Mouse (Mus musculus) lung, postnatal 0 days (tissue): ENCODE data around the gene Atp2b2. TPM values are rescaled to one million over a fixed set of nuclear protein-coding genes. Genes with fewer than 3 reads are reported as not detected.

Experiments
- ATAC-seq: fragments of 200-750 bp; cut with Nextera tagmentation; 2 replicates; pipeline ENCODE4 v1.8.0; 2017; ENCODE audit warnings: moderate library complexity
- DNase-seq: peaks from one replicate; pipeline ENCODE4 v3.0.0-alpha.2; 2016; ENCODE audit warnings: low spot score
- H3K27ac ChIP-seq: fragments of 300-500 bp; sonication (generic); 2 replicates; pipeline ENCODE4 v1.5.1; 2014; ENCODE audit warnings: antibody characterized with exemption, mild to moderate bottlenecking, low read length, mixed read lengths
- H3K27me3 ChIP-seq: fragments of 300-500 bp; sonication (generic); replicated peaks from 2 replicates; pipeline ENCODE4 v1.6.1; 2014; ENCODE audit warnings: low read length, mixed read lengths; ENCODE audit not compliant: insufficient read depth
- H3K36me3 ChIP-seq: fragments of 300-500 bp; sonication (generic); 2 replicates; pipeline ENCODE4 v1.6.1; 2014; ENCODE audit warnings: low read length, mixed read lengths; ENCODE audit not compliant: insufficient read depth
- H3K4me1 ChIP-seq: fragments of 300-500 bp; sonication (generic); 2 replicates; pipeline ENCODE4 v1.6.1; 2014; ENCODE audit warnings: antibody characterized with exemption, low read depth, low read length, mixed read lengths; ENCODE audit not compliant: insufficient read depth
- H3K4me2 ChIP-seq: fragments of 300-500 bp; sonication (generic); replicated peaks from 2 replicates; pipeline ENCODE4 v1.6.1; 2014; ENCODE audit warnings: low read depth, mild to moderate bottlenecking, low read length, moderate library complexity, mixed read lengths
- H3K4me3 ChIP-seq: fragments of 300-500 bp; sonication (generic); 2 replicates; pipeline ENCODE4 v1.5.1; 2014; ENCODE audit warnings: low read depth, low read length
- H3K9ac ChIP-seq: fragments of 300-500 bp; sonication (generic); replicated peaks from 2 replicates; pipeline ENCODE4 v1.6.1; 2014; ENCODE audit warnings: low read depth, mild to moderate bottlenecking
- H3K9me3 ChIP-seq: fragments of 300-500 bp; sonication (generic); 2 replicates; pipeline ENCODE4 v1.6.1; 2016; ENCODE audit warnings: low read length, mixed read lengths
- CTCF ChIP-seq: IDR thresholded peaks from 2 replicates; pipeline ENCODE4 v1.5.1; 2016; ENCODE audit warnings: antibody characterized with exemption, mild to moderate bottlenecking
- EP300 ChIP-seq: IDR thresholded peaks from 2 replicates; pipeline ENCODE4 v1.6.1; 2016; ENCODE audit warnings: antibody characterized with exemption, mild to moderate bottlenecking, control low read depth
- WGBS: fragments of 180-500 bp; shearing (Covaris S2); extraction: QIAGEN DNeasy Blood & Tissue Kit; methylation state at CpG from one replicate; pipeline ENCODE4 v1.1.7; 2014; 5-methylcytosine and 5-hydroxymethylcytosine counted together
- polyA plus RNA-seq: library from polyadenylated mRNA; unstranded; fragments of >200 nt; fragmentation: Nextera tagmentation; extraction: Ambion mirVana; gene quantifications from 2 replicates; pipeline ENCODE4 v1.2.1, GENCODE M21; 2015

The Atp2b2 gene
- polyA plus RNA-seq, 1 experiment from 2014 or later, result 0.63 TPM

GRCm38 (mm10) chr6:114055311-114055710 is 12.9 kb upstream of the Atp2b2 start:
- Histone ChIP-seq H3K9me3 (no peaks in the 10 kb centered on the region), H3K27me3 (no peaks in the 10 kb centered on the region), H3K36me3 (no peaks in the 10 kb centered on the region), H3K9ac (no peak overlapping the region), H3K4me1 (no peaks in the 10 kb centered on the region), H3K27ac (no peak overlapping the region), H3K4me3 (no peak overlapping the region), H3K4me2 (no peak overlapping the region)
- 75% methylated on average over 7 of the region's 7 CpGs for WGBS
- no peak for DNase-seq
- ATAC-seq, result no peak
- TF ChIP-seq EP300 (no peak), CTCF (no peak)

- 71% methylated on average over 8 of the region's 8 CpGs for WGBS
- no peak for TF ChIP-seq EP300
- no peak for TF ChIP-seq CTCF
- DNase-seq, result no peak
- no peaks in the 10 kb centered on the region for H3K4me1 ChIP-seq
- no peaks in the 10 kb centered on the region for H3K36me3 ChIP-seq
- no peak for ATAC-seq
- no peak overlapping the region for H3K4me3 ChIP-seq
- H3K4me2 ChIP-seq, result no peak overlapping the region
- H3K9me3 ChIP-seq, result no peaks in the 10 kb centered on the region
- no peak overlapping the region for H3K9ac ChIP-seq
- peaks cover 24% of the 10 kb centered on the region for H3K27me3 ChIP-seq
- H3K27ac ChIP-seq, result no peak overlapping the region
Observed at GRCm38 (mm10) chr6:114044962-114045361, 2.5 kb upstream of the Atp2b2 start.

DNA sequence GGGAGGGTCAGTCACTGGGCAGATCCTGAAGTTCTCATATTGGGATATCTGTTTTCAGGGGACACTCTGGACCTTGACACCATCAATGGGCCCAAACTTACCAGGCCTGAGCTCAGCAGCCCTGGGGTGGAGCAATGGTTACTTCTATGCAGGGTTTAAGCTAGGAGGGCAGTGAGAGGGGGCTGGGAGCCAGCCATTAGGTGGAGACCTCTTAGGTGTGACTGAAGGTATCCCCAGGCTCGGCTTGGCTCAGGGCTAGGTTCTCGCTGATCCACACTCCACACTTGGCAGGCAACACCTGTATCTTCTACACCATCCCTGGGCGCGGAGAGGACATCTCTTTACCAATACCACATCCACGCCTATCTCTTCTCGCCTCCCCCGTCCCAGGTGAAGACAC is 423 bp upstream of the Atp2b2 start:
- H3K9me3 ChIP-seq, result no peaks in the 10 kb centered on the region
- WGBS, result 83% methylated on average over 7 of the region's 7 CpGs
- H3K4me1 ChIP-seq, result no peaks in the 10 kb centered on the region
- peaks cover 24% of the 10 kb centered on the region for H3K27me3 ChIP-seq
- no peak overlapping the region for H3K9ac ChIP-seq
- H3K27ac ChIP-seq, result no peak overlapping the region
- ATAC-seq (no peak), DNase-seq (no peak)
- no peaks in the 10 kb centered on the region for H3K36me3 ChIP-seq
- no peak for TF ChIP-seq EP300
- TF ChIP-seq CTCF, result no peak
- no peak overlapping the region for H3K4me3 ChIP-seq
- H3K4me2 ChIP-seq, result no peak overlapping the region

DNA sequence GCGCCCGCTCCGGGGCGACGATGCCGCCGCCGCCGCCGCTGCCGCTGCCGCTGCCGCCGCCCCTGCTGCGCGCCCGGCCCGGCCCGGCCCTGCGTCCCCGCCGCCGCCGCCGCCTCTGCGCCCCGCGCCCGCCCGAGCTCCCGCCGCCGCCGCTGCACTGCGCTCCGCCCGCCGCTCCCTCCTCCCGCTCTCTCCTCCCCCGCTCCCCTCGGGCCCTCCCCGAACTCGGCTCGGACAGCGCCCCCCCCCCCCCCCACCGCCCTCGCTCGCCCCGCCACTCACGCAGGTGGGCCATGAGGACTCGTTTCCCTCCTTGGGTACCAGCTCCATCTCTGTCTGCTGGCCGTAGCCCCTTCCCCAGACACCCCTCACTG is 515 bp downstream of the Atp2b2 start:
- WGBS, result 9% methylated on average over 8 of the region's 52 CpGs
- Histone ChIP-seq H3K27me3 (peaks cover 24% of the 10 kb centered on the region), H3K9ac (no peak overlapping the region), H3K4me2 (peak overlapping the region; percentile 30), H3K27ac (no peak overlapping the region), H3K4me1 (no peaks in the 10 kb centered on the region), H3K9me3 (no peaks in the 10 kb centered on the region), H3K4me3 (no peak overlapping the region), H3K36me3 (no peaks in the 10 kb centered on the region)
- ATAC-seq (no peak), DNase-seq (no peak)
- TF ChIP-seq EP300, result no peak
- TF ChIP-seq CTCF, result no peak

GRCm38 (mm10) chr6:114041097-114041910 is 1.1 kb downstream of the Atp2b2 start:
- Histone ChIP-seq H3K4me3 (no peak overlapping the region), H3K9ac (no peak overlapping the region), H3K4me2 (peak overlapping the region; percentile 30), H3K27ac (no peak overlapping the region), H3K9me3 (no peaks in the 10 kb centered on the region), H3K36me3 (no peaks in the 10 kb centered on the region), H3K27me3 (peaks cover 24% of the 10 kb centered on the region), H3K4me1 (no peaks in the 10 kb centered on the region)
- ATAC-seq (no peak), DNase-seq (no peak)
- WGBS, result 4% methylated on average over 25 of the region's 39 CpGs
- TF ChIP-seq EP300 (no peak), CTCF (peak; percentile 15; the same call in 1 of the 2 replicates)

DNA sequence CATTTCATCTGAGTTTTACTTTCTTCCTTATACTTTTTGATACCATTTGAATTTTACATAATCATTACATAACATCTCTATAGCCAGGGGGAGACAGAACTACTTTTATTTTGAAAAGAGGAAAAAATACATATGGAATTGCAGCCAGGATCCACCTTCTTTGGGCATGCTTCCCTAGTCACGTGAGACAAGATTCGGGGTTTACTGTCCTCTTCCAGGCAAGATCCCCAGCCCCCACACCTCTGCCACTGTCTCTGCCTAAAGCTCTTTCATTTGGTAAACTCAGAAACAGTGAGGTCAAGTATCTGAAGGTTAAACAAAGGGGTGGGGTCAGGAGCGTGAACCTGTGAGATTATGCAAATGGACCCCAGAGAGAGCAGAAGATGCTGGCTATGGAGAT is 6.7 kb downstream of the Atp2b2 start:
- Histone ChIP-seq H3K4me2 (no peak overlapping the region), H3K9ac (no peak overlapping the region), H3K9me3 (no peaks in the 10 kb centered on the region), H3K36me3 (no peaks in the 10 kb centered on the region), H3K27ac (no peak overlapping the region), H3K4me1 (no peaks in the 10 kb centered on the region), H3K27me3 (no peaks in the 10 kb centered on the region), H3K4me3 (no peak overlapping the region)
- DNase-seq (no peak), ATAC-seq (no peak)
- WGBS, result 45% methylated on average over 3 of the region's 3 CpGs
- TF ChIP-seq EP300 (no peak), CTCF (no peak)
